Mouse (Mus musculus) embryonic facial prominence, embryonic 10.5 days (tissue): ENCODE results near the gene Phactr1. TPM values are rescaled to one million over a fixed set of nuclear protein-coding genes. Genes with fewer than 3 reads are reported as not detected.
"Not testable (repeated sequence)": the region's sequence is repeated elsewhere in the genome, so short reads cannot be mapped to it uniquely, and the experiment has no call there.

ENCODE experiments used
- DNase-seq: peaks from one replicate; pipeline ENCODE4 v3.0.0-alpha.2; 2017; ENCODE audit warnings: low spot score
- H3K27ac ChIP-seq: fragments of 300-500 bp; sonication (generic); replicated peaks from 2 replicates; pipeline ENCODE4 v1.5.1; 2016; ENCODE audit warnings: mild to moderate bottlenecking
- H3K27me3 ChIP-seq: fragments of 300-500 bp; sonication (generic); replicated peaks from 2 replicates; pipeline ENCODE4 v1.6.1; 2016; ENCODE audit warnings: low read depth, mild to moderate bottlenecking; ENCODE audit not compliant: poor library complexity, severe bottlenecking
- H3K36me3 ChIP-seq: fragments of 300-500 bp; sonication (generic); replicated peaks from 2 replicates; pipeline ENCODE4 v1.6.1; 2016; ENCODE audit warnings: mild to moderate bottlenecking, moderate library complexity
- H3K4me1 ChIP-seq: fragments of 300-500 bp; sonication (generic); 2 replicates; pipeline ENCODE4 v1.6.1; 2016
- H3K4me3 ChIP-seq: fragments of 300-500 bp; sonication (generic); 2 replicates; pipeline ENCODE4 v1.5.1; 2016; ENCODE audit warnings: mild to moderate bottlenecking, moderate library complexity
- H3K9me3 ChIP-seq: fragments of 300-500 bp; sonication (generic); 2 replicates; pipeline ENCODE4 v1.6.1; 2016; ENCODE audit warnings: mild to moderate bottlenecking
- WGBS: fragments of 180-500 bp; shearing (Covaris S2); methylation state at CpG from one replicate; pipeline ENCODE4 v1.1.7; 2016; 5-methylcytosine and 5-hydroxymethylcytosine counted together
- polyA plus RNA-seq: library from polyadenylated mRNA; unstranded; fragments of >200 nt; fragmentation: Nextera tagmentation; extraction: Ambion mirVana; gene quantifications from 2 replicates; pipeline ENCODE4 v1.2.1, GENCODE M21; 2016

The Phactr1 gene
- polyA plus RNA-seq, 1 experiment from 2014 or later = 14.5 TPM

- H3K4me3 ChIP-seq, DNase-seq, H3K27me3 ChIP-seq, H3K36me3 ChIP-seq, H3K4me1 ChIP-seq, H3K27ac ChIP-seq, H3K9me3 ChIP-seq: not testable (repeated sequence)
- 57% methylated on average over 4 of the region's 4 CpGs for WGBS
Observed at GRCm38 (mm10) chr13:42945201-42945600, 264.8 kb downstream of the Phactr1 start.

GRCm38 (mm10) chr13:42948717-42949265 lies 268.4 kb downstream of the Phactr1 start:
- no peak overlapping the region for H3K4me3 ChIP-seq
- peaks cover 3% of the 10 kb centered on the region; the same call in 1 of the 2 replicates for H3K4me1 ChIP-seq
- no peaks in the 10 kb centered on the region for H3K36me3 ChIP-seq
- H3K27me3 ChIP-seq = no peaks in the 10 kb centered on the region
- WGBS = 72% methylated on average over 10 of the region's 10 CpGs
- H3K27ac ChIP-seq = no peak overlapping the region
- H3K9me3 ChIP-seq = no peaks in the 10 kb centered on the region
- DNase-seq = no peak

- H3K27ac ChIP-seq = no peak overlapping the region
- no peaks in the 10 kb centered on the region for H3K27me3 ChIP-seq
- no peak for DNase-seq
- H3K9me3 ChIP-seq = no peaks in the 10 kb centered on the region
- no peak overlapping the region for H3K4me3 ChIP-seq
- WGBS = 71% methylated on average over 5 of the region's 5 CpGs
- peaks cover 3% of the 10 kb centered on the region; the same call in 1 of the 2 replicates for H3K4me1 ChIP-seq
- no peaks in the 10 kb centered on the region for H3K36me3 ChIP-seq
Observed at GRCm38 (mm10) chr13:42949336-42949735, 268.9 kb downstream of the Phactr1 start.

- Histone ChIP-seq H3K4me1 (peaks cover 3% of the 10 kb centered on the region; the same call in 1 of the 2 replicates), H3K27me3 (no peaks in the 10 kb centered on the region), H3K9me3 (no peaks in the 10 kb centered on the region), H3K36me3 (no peaks in the 10 kb centered on the region), H3K4me3 (no peak overlapping the region), H3K27ac (no peak overlapping the region)
- WGBS = 85% methylated on average over 3 of the region's 3 CpGs
- DNase-seq = no peak
Observed at GRCm38 (mm10) chr13:42950056-42950455, 269.6 kb downstream of the Phactr1 start.

- Histone ChIP-seq H3K9me3 (no peaks in the 10 kb centered on the region), H3K4me1 (peaks cover 3% of the 10 kb centered on the region; the same call in 1 of the 2 replicates), H3K4me3 (no peak overlapping the region), H3K27ac (no peak overlapping the region), H3K36me3 (no peaks in the 10 kb centered on the region), H3K27me3 (no peaks in the 10 kb centered on the region)
- DNase-seq = no peak
- WGBS = 67% methylated on average over 15 of the region's 15 CpGs
Observed at GRCm38 (mm10) chr13:42952037-42952721, 271.8 kb downstream of the Phactr1 start.

GRCm38 (mm10) chr13:42953071-42953470 lies 272.6 kb downstream of the Phactr1 start:
- H3K27ac ChIP-seq = no peak overlapping the region
- no peak overlapping the region for H3K4me3 ChIP-seq
- H3K27me3 ChIP-seq = no peaks in the 10 kb centered on the region
- H3K36me3 ChIP-seq = no peaks in the 10 kb centered on the region
- no peaks in the 10 kb centered on the region for H3K9me3 ChIP-seq
- peaks cover 3% of the 10 kb centered on the region; the same call in 1 of the 2 replicates for H3K4me1 ChIP-seq
- no peak for DNase-seq
- WGBS = 94% methylated on average over 6 of the region's 6 CpGs

- no peak overlapping the region for H3K4me3 ChIP-seq
- no peak overlapping the region for H3K27ac ChIP-seq
- 78% methylated on average over 5 of the region's 5 CpGs for WGBS
- DNase-seq = no peak
- no peaks in the 10 kb centered on the region for H3K27me3 ChIP-seq
- H3K4me1 ChIP-seq = no peaks in the 10 kb centered on the region
- H3K36me3 ChIP-seq = no peaks in the 10 kb centered on the region
- no peaks in the 10 kb centered on the region for H3K9me3 ChIP-seq
Observed at GRCm38 (mm10) chr13:42954116-42954515, 273.7 kb downstream of the Phactr1 start.

- no peak overlapping the region for H3K27ac ChIP-seq
- H3K4me3 ChIP-seq = no peak overlapping the region
- no peaks in the 10 kb centered on the region for H3K36me3 ChIP-seq
- DNase-seq = no peak
- no peaks in the 10 kb centered on the region for H3K27me3 ChIP-seq
- no peaks in the 10 kb centered on the region for H3K4me1 ChIP-seq
- WGBS = 87% methylated on average over 10 of the region's 10 CpGs
- no peaks in the 10 kb centered on the region for H3K9me3 ChIP-seq
Observed at GRCm38 (mm10) chr13:42956327-42956726, 275.9 kb downstream of the Phactr1 start.

- Histone ChIP-seq H3K36me3 (no peaks in the 10 kb centered on the region), H3K27ac (no peak overlapping the region), H3K4me1 (no peaks in the 10 kb centered on the region), H3K9me3 (no peaks in the 10 kb centered on the region), H3K4me3 (no peak overlapping the region), H3K27me3 (no peaks in the 10 kb centered on the region)
- WGBS = 75% methylated on average over 7 of the region's 7 CpGs
- no peak for DNase-seq
Observed at GRCm38 (mm10) chr13:42957856-42958255, 277.4 kb downstream of the Phactr1 start.

- no peaks in the 10 kb centered on the region for H3K4me1 ChIP-seq
- no peaks in the 10 kb centered on the region for H3K36me3 ChIP-seq
- DNase-seq = no peak
- 89% methylated on average over 2 of the region's 2 CpGs for WGBS
- no peaks in the 10 kb centered on the region for H3K9me3 ChIP-seq
- no peak overlapping the region for H3K27ac ChIP-seq
- H3K4me3 ChIP-seq = no peak overlapping the region
- H3K27me3 ChIP-seq = no peaks in the 10 kb centered on the region
Observed at GRCm38 (mm10) chr13:42958867-42959266, 278.4 kb downstream of the Phactr1 start.

- H3K27ac ChIP-seq = no peak overlapping the region
- WGBS = 93% methylated on average over 4 of the region's 4 CpGs
Observed at GRCm38 (mm10) chr13:42961561-42961960, 281.1 kb downstream of the Phactr1 start.

GRCm38 (mm10) chr13:42968537-42968936 lies 288.1 kb downstream of the Phactr1 start:
- Histone ChIP-seq H3K4me3 (no peak overlapping the region), H3K9me3 (no peaks in the 10 kb centered on the region), H3K36me3 (no peaks in the 10 kb centered on the region), H3K4me1 (no peaks in the 10 kb centered on the region), H3K27me3 (no peaks in the 10 kb centered on the region), H3K27ac (no peak overlapping the region)
- no peak for DNase-seq
- 67% methylated on average over 4 of the region's 4 CpGs for WGBS

More at GRCm38 (mm10) chr13:42961561-42961960, 281.1 kb downstream of the Phactr1 start:
- H3K9me3 ChIP-seq = no peaks in the 10 kb centered on the region
- no peaks in the 10 kb centered on the region for H3K36me3 ChIP-seq
- DNase-seq = no peak
- no peak overlapping the region for H3K4me3 ChIP-seq
- no peaks in the 10 kb centered on the region for H3K27me3 ChIP-seq
- no peaks in the 10 kb centered on the region for H3K4me1 ChIP-seq

GRCm38 (mm10) chr13:42973561-42973960 lies 293.1 kb downstream of the Phactr1 start:
- Histone ChIP-seq H3K27ac (no peak overlapping the region), H3K9me3 (no peaks in the 10 kb centered on the region), H3K4me1 (0 out of 2 replicates have a peak, but pooled peaks cover 3% of the 10 kb centered on the region), H3K4me3 (no peak overlapping the region), H3K27me3 (no peaks in the 10 kb centered on the region), H3K36me3 (no peaks in the 10 kb centered on the region)
- no peak for DNase-seq
- 87% methylated on average over 3 of the region's 3 CpGs for WGBS
